Mouse (Mus musculus) thymus, adult 2 months (tissue): ENCODE results near the gene Dapk2. TPM values are rescaled to one million over a fixed set of nuclear protein-coding genes. Genes with fewer than 3 reads are reported as not detected.

ENCODE experiments used
- DNase-seq: peaks from one replicate; pipeline ENCODE4 v3.0.0; 2021
- H3K27ac ChIP-seq: fragments of 200-500 bp; 2 replicates; pipeline ENCODE4 v1.5.1; 2012; ENCODE audit warnings: low read length, control low read depth; ENCODE audit not compliant: control insufficient read depth, insufficient read depth
- H3K27me3 ChIP-seq: fragments of 200-500 bp; 2 replicates; pipeline ENCODE4 v1.6.1; 2012; ENCODE audit warnings: mild to moderate bottlenecking, low read length, moderate library complexity, mixed read lengths; ENCODE audit not compliant: control insufficient read depth, insufficient read depth
- H3K36me3 ChIP-seq: fragments of 200-500 bp; 2 replicates; pipeline ENCODE4 v1.6.1; 2012; ENCODE audit warnings: mild to moderate bottlenecking, low read length, moderate library complexity; ENCODE audit not compliant: control insufficient read depth, insufficient read depth
- H3K4me1 ChIP-seq: fragments of 200-500 bp; replicated peaks from 2 replicates; pipeline ENCODE4 v1.6.1; 2012; ENCODE audit warnings: low read length; ENCODE audit not compliant: control insufficient read depth, insufficient read depth
- H3K4me3 ChIP-seq: fragments of 200-500 bp; 2 replicates; pipeline ENCODE4 v1.5.1; 2012; ENCODE audit warnings: mild to moderate bottlenecking, low read length, control low read depth, moderate library complexity; ENCODE audit not compliant: control insufficient read depth, insufficient read depth
- CTCF ChIP-seq: fragments of 200-500 bp; IDR thresholded peaks from 2 replicates; pipeline ENCODE4 v1.5.1; 2012; ENCODE audit warnings: mild to moderate bottlenecking, control low read depth, low read length, moderate library complexity, borderline replicate concordance; ENCODE audit not compliant: control insufficient read depth, poor library complexity, insufficient read depth; ENCODE audit errors: extremely low read depth
- POLR2A ChIP-seq: fragments of 200-500 bp; IDR thresholded peaks from 2 replicates; pipeline ENCODE4 v1.6.1; 2012; ENCODE audit warnings: mild to moderate bottlenecking, low read length, control low read depth, moderate library complexity; ENCODE audit not compliant: control insufficient read depth, poor library complexity, insufficient read depth; ENCODE audit errors: extremely low read depth
- WGBS: fragments of 180-500 bp; shearing (Covaris S2); methylation state at CpG from one replicate; pipeline ENCODE4 v1.1.7; 2018; 5-methylcytosine and 5-hydroxymethylcytosine counted together
- polyA plus RNA-seq: library from polyadenylated mRNA; depleted of rRNA; stranded (reverse); fragments of >200 nt; gene quantifications from 2 replicates; pipeline ENCODE4 v1.2.3, GENCODE M21; 2012

Dapk2 gene
- polyA plus RNA-seq, 1 experiment: 5.1 TPM

GRCm38 (mm10) chr9:66194003-66194402 is 36.0 kb downstream of the Dapk2 start:
- no peak overlapping the region for H3K27ac ChIP-seq

GRCm38 (mm10) chr9:66196561-66196960 is 38.5 kb downstream of the Dapk2 start:
- Histone ChIP-seq H3K27me3 (no peaks in the 10 kb centered on the region), H3K4me1 (no peaks in the 10 kb centered on the region), H3K36me3 (no peaks in the 10 kb centered on the region), H3K4me3 (no peak overlapping the region), H3K27ac (no peak overlapping the region)
- 96% methylated on average over 3 of the region's 3 CpGs for WGBS
- DNase-seq: no peak
- no peak for TF ChIP-seq CTCF
- TF ChIP-seq POLR2A: no peak

More at GRCm38 (mm10) chr9:66194003-66194402, 36.0 kb downstream of the Dapk2 start:
- Histone ChIP-seq H3K4me3 (no peak overlapping the region), H3K4me1 (no peaks in the 10 kb centered on the region), H3K36me3 (no peaks in the 10 kb centered on the region), H3K27me3 (no peaks in the 10 kb centered on the region)
- no peak for TF ChIP-seq CTCF
- TF ChIP-seq POLR2A: no peak
- no peak for DNase-seq
- 86% methylated on average over 3 of the region's 3 CpGs for WGBS

- H3K4me3 ChIP-seq: no peak overlapping the region
- no peak for TF ChIP-seq CTCF
- TF ChIP-seq POLR2A: no peak
These were observed 40.5 kb downstream of the Dapk2 start for GRCm38 (mm10) chr9:66198533-66198932.

GRCm38 (mm10) chr9:66199657-66200410 is 41.8 kb downstream of the Dapk2 start:
- no peaks in the 10 kb centered on the region for H3K4me1 ChIP-seq
- no peak overlapping the region for H3K4me3 ChIP-seq
- DNase-seq: no peak
- no peak overlapping the region for H3K27ac ChIP-seq
- no peaks in the 10 kb centered on the region for H3K36me3 ChIP-seq
- whole genome bisulfite sequencing: 94% methylated on average over 14 of the region's 14 CpGs
- TF ChIP-seq CTCF (no peak), POLR2A (no peak)
- H3K27me3 ChIP-seq: no peaks in the 10 kb centered on the region

More at GRCm38 (mm10) chr9:66198533-66198932, 40.5 kb downstream of the Dapk2 start:
- no peak for DNase-seq
- no peaks in the 10 kb centered on the region for H3K27me3 ChIP-seq
- H3K4me1 ChIP-seq: no peaks in the 10 kb centered on the region
- H3K27ac ChIP-seq: no peak overlapping the region
- 91% methylated on average over 1 of the region's 1 CpGs for WGBS
- H3K36me3 ChIP-seq: no peaks in the 10 kb centered on the region

- 93% methylated on average over 5 of the region's 5 CpGs for WGBS
- TF ChIP-seq CTCF (no peak), POLR2A (no peak)
- Histone ChIP-seq H3K27me3 (no peaks in the 10 kb centered on the region), H3K27ac (no peak overlapping the region), H3K4me1 (no peaks in the 10 kb centered on the region), H3K36me3 (no peaks in the 10 kb centered on the region), H3K4me3 (no peak overlapping the region)
- DNase-seq: no peak
These were observed 42.4 kb downstream of the Dapk2 start for GRCm38 (mm10) chr9:66200411-66200789.

- H3K4me3 ChIP-seq: no peak overlapping the region
- no peaks in the 10 kb centered on the region for H3K36me3 ChIP-seq
- TF ChIP-seq POLR2A: no peak
- no peak for TF ChIP-seq CTCF
- DNase-seq: no peak
- no peaks in the 10 kb centered on the region for H3K27me3 ChIP-seq
- no peak overlapping the region for H3K27ac ChIP-seq
- no peaks in the 10 kb centered on the region for H3K4me1 ChIP-seq
- WGBS: 83% methylated on average over 6 of the region's 6 CpGs
These were observed 43.6 kb downstream of the Dapk2 start for GRCm38 (mm10) chr9:66201665-66202064.
